Mouse (Mus musculus): ENCODE results near the gene Fhit.

Fhit gene

DNA sequence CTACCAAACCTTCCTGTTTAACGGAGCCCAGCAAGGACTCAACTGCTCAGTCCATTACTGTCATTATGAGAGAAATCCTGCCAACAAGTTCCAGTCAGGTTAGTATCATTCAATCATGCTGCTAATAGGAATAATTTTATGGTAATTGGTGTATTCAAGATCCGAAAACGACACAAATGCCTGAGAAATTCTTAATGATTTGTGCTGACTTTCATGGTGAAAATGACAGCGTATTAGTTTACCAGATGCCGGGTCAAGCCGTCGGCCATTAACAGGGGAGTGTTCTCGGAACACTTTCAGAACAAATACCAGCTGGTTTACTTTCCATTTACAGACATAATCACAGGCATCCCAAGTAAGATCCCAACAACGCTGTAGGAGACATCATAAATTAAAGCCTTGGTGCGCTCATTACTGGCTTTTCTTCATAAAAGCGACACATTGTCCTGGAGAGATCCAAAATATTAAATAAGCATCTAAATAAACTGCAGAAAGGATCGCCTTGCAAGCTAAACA, 451.0 kb downstream of the Fhit start:
- no peak for DNase-seq (ENCODE audit: low read depth, low spot score)

DNA sequence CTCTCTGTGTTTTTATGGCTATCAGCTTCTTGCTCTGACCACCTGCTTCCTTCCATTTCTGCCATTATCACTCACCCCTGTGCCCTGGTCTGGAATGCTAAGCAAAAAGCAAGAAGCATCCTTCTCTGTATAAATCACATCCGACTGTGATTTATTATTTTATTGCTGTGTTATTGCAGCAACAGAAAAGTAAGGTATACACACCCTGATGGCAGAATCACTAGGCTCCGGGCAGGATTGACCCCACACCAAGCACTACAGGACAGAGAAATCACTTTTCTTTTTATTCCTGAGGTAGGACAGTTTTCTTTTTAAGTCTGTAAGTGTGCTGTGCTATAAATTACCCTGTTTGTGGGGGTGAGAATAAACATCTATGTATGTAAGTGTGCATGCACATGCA, 460.1 kb downstream of the Fhit start:
- no peak for DNase-seq (ENCODE audit: low read depth, low spot score)

DNA sequence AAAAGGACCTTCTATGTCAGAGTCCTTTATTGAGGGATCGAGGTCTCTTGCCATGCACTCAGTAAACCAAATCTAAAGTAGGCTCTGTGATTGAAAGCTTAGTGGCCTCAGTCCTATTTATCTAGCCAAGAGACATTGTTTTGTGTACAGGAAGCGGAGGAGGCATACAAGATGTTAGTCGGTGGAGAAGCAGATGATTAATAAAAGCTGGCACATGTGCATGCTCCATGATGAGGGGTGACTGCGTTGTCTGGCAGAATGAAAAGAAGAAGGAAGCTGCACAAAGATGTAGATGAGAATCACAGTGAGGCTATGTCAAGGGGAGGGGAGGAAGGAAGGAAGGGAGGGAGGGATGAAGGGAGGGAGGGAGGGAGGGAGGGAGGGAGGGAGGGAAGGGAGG, 481.8 kb downstream of the Fhit start:
- no peak for DNase-seq (ENCODE audit: low read depth, low spot score)

DNA sequence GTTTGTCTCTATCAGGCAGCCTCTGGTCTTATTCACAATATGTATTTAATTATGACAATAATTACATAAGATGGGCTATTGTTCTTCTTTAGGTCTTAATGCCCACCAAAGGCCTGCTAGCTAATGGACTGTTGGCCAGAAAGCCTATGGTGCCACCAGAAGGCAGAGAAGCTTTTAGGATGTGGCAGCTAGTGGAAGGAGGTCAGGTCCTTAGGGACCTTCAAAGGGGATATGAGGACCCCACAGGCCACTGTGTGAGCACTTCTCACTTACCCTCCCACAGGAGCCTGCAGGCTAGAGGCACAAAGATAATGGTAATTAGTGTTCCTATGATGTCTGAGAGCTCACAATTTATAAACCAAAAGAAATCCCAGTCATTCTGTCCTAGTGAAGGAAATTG, 482.2 kb downstream of the Fhit start:
- DNase-seq (ENCODE audit: low read depth, low spot score) = no peak

DNA sequence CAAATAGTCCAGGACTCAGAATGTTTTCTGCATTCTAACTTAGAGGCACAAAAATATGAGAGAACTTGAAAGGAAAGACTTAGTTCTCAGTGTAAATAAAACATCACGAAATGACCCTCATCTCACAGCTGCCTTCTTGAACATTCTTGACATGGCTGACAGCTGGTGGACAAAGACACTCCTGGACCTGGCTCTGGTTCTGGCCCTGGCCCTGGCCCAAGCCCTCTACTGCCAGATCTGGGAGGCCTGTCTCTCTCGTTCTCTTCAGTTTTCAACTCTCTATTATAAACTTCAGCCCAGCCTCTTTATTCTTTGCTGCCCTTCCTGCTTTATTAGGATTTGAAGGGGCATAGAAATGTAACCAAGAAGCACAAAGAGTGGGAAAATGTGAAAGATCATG, 484.2 kb downstream of the Fhit start:
- DNase-seq (ENCODE audit: low read depth, low spot score) = no peak

DNA sequence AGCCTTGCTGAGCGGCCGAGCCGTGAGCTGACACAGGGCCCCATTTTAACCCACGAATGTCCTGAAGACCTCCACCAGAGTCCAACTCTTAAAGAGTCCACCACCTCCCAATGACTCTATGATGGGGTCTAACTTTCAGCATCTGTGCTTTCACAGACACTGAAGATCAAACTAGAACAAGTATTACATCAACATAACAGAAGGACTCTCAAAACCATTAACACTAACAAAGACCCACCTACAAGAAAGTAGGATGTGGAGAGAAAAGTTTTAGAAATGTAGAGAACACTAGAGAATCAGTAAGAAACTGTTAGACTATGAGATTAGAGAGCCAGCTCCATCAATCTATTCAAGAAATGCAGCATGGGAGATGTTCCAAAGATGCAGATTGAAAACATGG, 501.6 kb downstream of the Fhit start:
- DNase-seq (ENCODE audit: low read depth, low spot score) = no peak

DNA sequence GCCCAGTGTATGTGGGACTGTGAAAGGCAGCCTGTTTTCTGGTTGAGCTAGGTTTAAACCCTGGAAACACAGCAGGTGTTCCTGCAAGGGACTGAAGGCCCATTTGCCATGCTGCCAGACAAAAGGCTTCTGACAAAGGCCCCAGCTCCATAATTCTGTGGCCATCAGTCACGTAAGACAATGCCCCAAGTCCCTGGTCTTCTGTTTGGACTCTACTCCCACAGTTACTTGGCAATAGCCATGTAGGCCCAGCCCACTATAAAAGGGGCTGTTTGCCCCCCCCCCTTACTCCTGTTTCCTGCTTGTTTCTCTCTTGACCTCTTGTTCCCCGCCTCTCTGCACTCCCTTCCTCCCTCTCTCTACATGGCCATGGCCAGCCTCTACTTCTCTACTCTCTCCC, 502.5 kb downstream of the Fhit start:
- no peak for DNase-seq (ENCODE audit: low read depth, low spot score)

DNA sequence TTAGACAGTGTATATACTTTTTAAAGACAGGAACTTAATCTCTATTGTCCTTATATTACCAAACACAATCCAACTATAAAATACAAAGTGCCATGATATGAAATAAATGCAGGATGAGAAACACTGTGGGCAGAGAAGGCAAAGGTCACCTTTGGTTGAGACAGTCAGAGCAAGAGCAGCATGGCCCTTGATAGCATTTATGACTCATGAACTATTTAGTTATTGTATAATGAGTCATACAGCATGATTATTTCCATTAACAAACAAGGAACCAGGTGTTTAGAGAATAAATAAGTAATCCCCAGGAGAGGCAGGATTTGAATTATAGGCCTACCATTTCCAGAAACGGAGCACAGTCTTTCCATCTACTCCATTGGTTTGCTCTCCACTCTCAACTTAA, 503.6 kb downstream of the Fhit start:
- no peak for DNase-seq (ENCODE audit: low read depth, low spot score)

DNA sequence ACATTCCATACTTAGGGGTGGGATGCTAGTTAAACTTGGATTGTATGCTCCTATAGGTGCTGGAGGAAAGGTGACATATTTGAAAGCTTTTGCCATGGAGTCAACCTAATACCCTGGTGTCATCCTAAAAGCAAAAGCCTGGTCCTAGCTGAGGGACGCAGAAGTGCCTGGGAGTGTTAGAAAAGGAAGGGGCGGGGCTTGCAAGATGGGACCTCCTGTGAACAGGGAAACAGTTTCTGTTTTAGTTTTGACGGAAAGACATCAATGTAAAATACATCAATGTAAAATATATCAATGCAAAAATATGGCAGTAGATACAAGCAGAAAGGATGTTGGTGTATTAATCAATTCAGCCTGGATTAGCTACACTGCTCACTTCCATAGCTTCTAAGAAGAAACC, 504.5 kb downstream of the Fhit start:
- DNase-seq (ENCODE audit: low read depth, low spot score) = no peak

DNA sequence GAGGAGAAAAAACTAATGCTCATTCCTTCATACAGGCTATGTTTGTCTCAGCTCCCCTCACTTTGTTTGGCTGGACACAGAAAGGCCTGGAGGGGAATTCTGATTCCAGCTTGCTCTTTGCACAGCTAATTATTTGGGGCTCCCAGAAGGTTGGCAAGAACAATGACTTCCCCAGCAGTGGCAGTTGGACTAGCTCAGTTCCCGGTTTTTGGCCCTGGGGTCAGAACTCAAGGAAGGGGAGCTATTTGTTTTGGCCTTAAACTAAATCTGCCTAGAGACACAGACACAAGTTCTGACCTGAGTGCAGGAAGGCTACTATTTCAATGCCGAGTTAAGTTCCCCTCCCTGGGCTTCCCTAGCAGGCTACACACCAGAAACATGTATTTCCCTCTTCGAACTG, 506.0 kb downstream of the Fhit start:
- DNase-seq (ENCODE audit: low read depth, low spot score) = no peak

DNA sequence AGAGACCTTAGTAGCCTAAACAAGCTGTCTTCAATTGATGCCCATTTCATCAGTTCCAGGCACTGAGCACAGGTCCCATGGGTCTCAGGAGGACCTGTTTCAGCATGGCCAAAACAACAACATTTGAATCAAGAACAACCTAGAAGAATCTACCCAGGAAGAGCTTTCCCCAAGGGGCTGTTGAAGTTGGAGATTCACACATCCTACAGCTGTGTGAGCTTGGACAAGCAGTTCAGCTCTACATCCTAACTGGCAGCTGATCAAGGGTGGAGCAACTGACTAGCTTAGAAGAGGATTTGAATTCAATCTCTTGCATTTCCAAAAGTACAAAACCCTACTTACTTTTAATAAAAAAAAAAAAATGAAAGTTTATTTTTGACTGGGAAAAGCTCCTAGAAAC, 514.0 kb downstream of the Fhit start:
- DNase-seq (ENCODE audit: low read depth, low spot score) = no peak

DNA sequence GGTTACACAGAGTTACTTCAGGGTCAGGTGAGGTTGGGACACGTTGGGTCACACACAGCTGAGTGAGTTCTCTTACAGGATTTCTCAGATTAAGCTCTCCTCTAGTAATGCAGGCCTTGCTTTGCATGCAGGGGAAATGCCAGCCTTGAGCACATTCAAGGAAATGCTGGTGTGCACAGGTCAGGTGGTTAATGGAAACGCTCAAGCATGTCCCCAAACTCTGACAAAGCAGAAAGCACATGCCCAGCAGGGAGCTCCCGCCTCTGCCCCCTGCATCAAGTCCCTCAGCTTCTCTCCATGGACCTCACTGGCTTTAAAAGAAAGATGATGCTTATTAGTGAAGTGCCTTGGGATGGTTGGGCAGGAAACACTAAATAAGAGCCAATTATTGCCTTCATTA, 530.1 kb downstream of the Fhit start:
- DNase-seq (ENCODE audit: low read depth, low spot score) = no peak

DNA sequence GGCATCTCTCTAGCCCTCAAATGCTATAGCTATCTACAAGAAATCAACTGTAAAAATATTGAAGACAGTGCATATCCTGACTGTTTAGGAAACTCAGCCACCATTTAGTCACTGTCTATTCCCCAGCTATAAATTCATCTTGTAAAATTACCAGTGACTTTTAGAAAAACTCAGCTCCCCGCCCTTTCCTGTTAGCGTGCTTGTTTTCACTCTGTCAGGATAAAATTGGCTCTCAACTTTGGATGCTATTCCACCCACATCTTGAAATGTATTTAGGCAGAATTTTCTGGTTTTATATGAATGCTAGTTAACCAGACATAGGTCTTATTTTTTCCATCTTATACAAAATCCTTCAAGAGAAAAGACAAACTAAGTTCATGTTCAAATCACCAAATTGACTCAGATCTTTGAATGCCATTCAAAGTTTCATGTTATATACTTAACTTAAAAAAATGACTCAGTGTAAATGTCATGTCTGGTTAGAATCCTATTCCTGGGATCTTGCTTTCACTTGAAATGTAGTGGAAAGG, 530.9 kb downstream of the Fhit start:
- no peak for DNase-seq (ENCODE audit: low read depth, low spot score)

DNA sequence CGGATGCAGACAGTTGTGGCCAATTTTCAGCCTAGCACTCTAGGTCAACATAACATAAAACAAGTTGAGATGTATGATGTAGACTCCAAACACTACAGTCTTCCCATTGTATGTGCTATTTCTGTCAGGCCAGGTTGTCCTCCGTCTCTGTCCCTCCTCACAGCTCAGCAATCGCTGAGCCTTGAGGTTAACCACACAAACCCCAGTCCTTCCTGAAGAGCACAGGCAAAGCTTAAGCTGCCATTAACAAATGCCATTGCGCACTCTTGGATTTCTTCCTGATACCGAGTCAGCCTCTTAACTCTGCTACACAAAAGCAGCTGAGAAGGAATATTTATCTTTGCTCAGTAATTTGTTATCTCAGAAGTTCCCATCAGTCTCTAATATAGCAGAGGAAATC, 568.4 kb downstream of the Fhit start:
- no peak for DNase-seq (ENCODE audit: low read depth, low spot score)

DNA sequence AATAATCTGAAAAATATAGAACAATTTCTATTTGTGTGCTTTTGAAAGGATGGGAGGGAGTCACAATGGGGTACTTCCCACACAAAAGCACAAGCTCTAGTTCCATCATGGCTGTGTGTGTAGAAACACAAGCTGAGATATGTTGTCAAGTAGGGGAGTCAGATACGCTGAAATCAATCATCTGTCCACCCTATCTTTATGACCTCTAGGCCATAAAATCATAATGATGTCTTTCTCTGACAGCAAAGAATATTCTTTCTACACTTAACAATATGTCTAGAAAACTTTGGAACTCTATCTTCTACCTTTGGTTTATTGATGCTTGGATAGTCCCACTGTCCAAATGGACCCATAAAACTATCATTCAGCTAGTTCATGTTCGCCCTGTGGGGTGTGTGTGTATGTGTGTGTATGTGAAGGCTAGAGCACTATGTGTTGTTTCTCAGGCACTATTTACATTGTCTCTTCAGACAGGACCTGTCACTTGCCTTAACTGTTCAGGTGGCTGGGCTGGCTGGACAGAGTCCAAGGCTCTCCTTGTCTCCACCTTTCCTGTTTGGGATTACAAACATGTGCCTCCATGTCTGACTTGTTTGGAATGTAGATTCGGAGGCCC, 592.8 kb downstream of the Fhit start:
- DNase-seq (ENCODE audit: low read depth, low spot score) = no peak

DNA sequence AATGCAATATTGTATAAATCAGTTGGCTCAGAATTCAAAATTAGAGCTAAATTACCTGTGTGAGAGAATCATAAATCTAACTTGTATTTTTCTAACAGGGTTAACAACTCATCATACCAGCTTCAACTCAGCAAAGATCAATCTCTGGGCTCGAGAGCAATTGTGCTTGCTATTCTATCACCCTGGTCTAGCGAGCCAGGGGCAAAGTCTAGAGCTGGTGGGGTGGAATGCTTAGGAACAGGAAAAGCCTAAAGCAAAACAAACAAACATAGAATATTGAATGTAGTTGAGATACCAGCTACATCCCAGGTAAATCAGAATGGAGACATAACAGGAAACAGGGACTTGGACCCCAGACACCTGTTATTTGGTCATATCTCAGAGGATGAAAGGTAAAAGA, 594.1 kb downstream of the Fhit start:
- no peak for DNase-seq (ENCODE audit: low read depth, low spot score)

DNA sequence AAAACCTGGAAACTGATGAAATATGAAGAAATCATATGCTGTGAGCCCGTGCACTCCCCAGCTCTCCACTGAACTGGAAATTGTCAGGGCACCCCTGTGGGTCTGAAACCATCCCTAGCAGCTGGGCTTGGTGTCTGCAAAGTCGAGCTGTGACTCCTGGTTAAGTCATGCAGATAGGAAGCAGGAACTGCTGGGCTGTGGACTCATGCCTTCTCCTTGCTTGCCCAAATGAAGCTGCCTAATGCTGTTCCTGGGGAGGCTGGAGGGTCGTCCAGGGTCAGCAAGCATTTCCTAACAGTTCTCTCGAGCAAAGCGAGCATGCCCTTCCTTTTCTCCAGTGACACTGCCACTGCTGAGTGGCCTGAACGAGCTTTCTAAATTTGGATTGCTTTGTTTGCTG, 607.1 kb downstream of the Fhit start:
- DNase-seq (ENCODE audit: low read depth, low spot score) = no peak

DNA sequence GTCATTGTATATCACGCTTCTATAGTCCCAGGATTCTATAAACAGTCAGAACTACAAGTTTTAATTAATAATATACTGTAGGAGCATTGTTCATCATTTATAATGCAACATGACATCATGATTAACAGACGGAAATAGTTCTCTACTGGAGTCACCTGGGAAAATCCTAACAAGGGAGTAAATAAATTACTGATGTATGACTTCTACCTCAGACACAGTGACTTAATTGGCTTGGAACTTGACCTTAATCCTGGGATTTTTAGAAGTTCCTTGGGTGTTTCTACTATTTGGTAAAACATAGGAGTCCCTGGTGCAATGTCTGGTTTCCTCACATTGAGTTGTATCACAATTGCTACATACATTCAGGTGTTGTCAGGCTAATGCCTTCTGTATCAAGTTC, 613.2 kb downstream of the Fhit start:
- no peak for DNase-seq (ENCODE audit: low read depth, low spot score)

DNA sequence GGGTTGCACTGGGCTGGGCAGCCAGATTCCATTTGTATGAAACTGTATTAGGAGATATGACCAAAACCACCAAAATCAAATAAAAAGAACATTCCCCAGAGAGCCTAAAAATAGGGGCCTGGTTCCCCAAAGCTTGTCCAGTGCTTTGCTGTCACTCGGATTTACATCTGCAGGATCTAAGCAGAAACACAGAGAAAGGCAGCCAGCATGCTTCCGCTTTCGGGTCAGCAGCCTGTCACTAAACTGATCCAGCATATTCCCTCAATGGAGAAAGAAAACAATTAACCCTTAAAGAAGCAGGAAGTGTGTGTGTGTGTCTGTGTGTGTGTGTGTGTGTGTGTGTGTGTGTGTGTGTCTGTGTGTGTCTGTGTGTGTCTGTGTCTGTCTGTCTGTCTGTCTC, 615.9 kb downstream of the Fhit start:
- no peak for DNase-seq (ENCODE audit: low read depth, low spot score)

DNA sequence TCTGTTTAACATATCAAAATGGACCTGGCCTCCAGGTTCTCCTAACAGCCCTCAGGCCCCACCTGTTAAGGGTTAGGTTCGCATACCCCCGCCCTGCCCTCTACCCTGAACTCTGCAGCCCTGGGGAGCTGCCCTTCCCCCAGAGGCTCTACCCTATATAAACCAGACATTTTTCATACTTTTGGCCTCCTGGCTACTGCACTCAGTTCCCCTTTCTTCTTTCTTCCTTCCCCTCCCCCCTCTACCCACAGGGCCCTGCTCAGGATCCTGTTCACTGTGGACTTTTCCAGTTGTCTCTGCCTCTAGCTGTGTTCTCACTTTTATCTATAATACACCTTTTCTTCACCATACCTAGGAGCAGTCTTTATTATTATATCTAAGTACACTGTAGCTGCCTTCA, 627.0 kb downstream of the Fhit start:
- no peak for DNase-seq (ENCODE audit: low read depth, low spot score)

DNA sequence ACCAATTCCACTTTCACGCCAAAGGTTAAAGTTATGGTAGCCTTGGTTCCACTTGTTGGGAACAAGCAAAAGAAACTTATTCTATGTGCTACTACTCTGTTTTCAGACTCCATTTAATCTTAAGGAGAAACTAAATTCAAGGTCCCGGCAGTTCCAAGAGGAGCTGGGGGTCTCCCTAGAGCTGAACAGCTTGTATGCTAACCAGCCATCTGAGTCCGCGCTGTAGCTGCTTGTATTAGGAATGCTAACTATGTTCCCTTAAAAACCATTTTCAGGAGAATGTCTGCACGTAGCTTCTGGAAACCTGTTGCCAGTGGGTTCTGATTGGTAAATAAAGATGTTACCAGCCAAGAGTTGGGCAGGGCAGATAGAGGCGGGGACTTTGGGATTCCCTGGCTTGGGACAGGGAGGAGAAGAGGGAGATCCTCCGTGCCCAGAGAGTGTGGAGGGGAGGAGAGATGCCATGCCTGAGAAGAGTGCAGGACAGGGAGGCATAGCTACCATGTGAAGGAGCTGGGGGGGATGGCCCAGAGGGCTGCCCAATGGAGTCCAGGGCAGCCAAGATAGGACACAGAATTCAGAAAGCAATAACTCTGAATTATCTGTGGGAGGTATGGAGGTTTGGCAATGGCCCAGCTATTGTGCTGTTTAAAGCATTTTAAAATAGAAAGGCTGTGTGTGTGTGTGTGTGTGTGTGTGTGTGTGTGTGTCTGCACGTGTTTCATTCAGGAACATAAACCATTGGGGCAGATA, 629.9 kb downstream of the Fhit start:
- no peak for DNase-seq (ENCODE audit: low read depth, low spot score)

DNA sequence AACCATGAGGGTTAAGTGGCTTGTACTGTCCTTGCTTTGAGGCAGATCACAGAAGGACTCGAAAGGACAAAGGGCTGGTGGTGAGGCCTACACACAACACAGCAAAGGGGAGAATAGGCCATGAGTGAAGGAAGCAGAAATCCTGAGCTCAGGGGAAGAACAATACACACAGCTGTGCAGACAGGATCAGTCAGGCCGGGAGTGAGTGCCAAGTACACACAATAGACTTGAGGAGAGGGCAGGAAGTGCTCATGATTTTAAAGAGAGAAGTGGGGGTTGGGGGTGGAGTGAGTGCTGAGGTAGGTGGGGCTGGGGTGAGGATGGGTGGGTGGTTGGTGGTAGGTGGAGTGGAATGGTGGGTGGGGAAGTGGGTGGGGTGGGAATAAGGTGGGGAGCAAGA, 635.0 kb downstream of the Fhit start:
- DNase-seq (ENCODE audit: low read depth, low spot score) = no peak

DNA sequence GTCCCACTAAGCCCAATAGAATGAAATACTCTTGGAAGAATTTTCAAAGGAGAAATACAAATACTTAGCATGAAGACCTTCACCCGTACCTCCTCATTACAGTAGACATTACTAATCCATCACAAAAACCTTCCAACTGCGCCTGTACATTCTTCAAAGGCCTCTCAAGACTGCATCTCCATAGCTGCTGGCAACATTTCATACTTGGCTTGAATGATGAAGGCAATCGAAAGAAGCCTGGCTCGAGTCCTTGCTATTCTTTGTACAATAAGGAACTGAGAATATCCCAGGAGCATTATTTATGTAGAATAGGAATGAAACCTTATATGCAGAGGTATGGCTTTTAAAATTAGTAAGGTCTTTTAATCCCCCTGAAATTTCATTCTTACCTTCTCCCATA, 636.0 kb downstream of the Fhit start:
- no peak for DNase-seq (ENCODE audit: low read depth, low spot score)

All from retina, adult 2 months (tissue).